Mouse (Mus musculus) C2C12 (cell line): ENCODE measurements at regions not wholly inside any gene's neighbourhood (a gene's known extent, or its start where the extent isn't known, plus 50 kb on each side); places are given as distances from the start of the nearest gene placed in this dataset.

Experiments used
- CTCF ChIP-seq: IDR thresholded peaks from one replicate; pipeline ENCODE4 v1.5.1; 2011; ENCODE audit not compliant: control insufficient read depth, insufficient read depth, insufficient read length
- USF1 ChIP-seq: IDR thresholded peaks from one replicate; pipeline ENCODE4 v1.6.1; 2011; ENCODE audit warnings: low read depth, mild to moderate bottlenecking, control low read depth, moderate library complexity

- TF ChIP-seq CTCF (no peak), USF1 (no peak)
Measured at GRCm38 (mm10) chr2:71651662-71652061, 93.8 kb upstream of the Itga6 start.
